8 mouse cellular contexts compared by ENCODE assay signal in genomic region chr19:5648401-5649297, GRCm38 (mm10). TPM values are rescaled to one million over a fixed set of nuclear protein-coding genes. Genes with fewer than 3 reads are reported as not detected.
DNase-seq lines count a peak whose midpoint lies in the region; ATAC-seq and TF ChIP-seq lines count a peak whose summit lies in the region.

No protein-coding gene starts in this region.

- in situ Hi-C loops in ES-E14 (cut with MboI; ENCODE audit: low sequenced_read_pairs in 2 of 2, unreplicated experiment in 2 of 2): no loop called here

- no peaks in the 10 kb centered on the region for H3K9me3 ChIP-seq in ES-E14 (ENCODE audit: control insufficient read depth, insufficient read depth, low read depth, low read length)
- H3K9me3 ChIP-seq in forebrain, embryonic 16.5 days (ENCODE audit: control insufficient read depth, low read length): no peaks in the 10 kb centered on the region
- H3K9me3 ChIP-seq in neural tube, embryonic 14.5 days (ENCODE audit: control insufficient read depth, low read length): no peaks in the 10 kb centered on the region

- H3K4me1 ChIP-seq in ES-E14 (ENCODE audit: control insufficient read depth in 2 of 2, insufficient read depth in 2 of 2, low read length in 2 of 2, poor library complexity in 1 of 2): peaks cover 2 to 19% of the 10 kb centered on the region in 2 experiments; a peak in 2 of 4 replicates
- peaks cover 12% of the 10 kb centered on the region for H3K4me1 ChIP-seq in forebrain, embryonic 16.5 days (replicated peaks; ENCODE audit: control insufficient read depth, insufficient read depth, low read length)
- H3K4me1 ChIP-seq in neural tube, embryonic 14.5 days (ENCODE audit: control insufficient read depth, insufficient read depth, low read length): peaks cover 14% of the 10 kb centered on the region

- peak overlapping the region; percentile 20 to 49; a peak in 3 of 4 replicates for H3K4me3 ChIP-seq in ES-E14 (ENCODE audit: insufficient read depth in 1 of 2, low read depth in 1 of 2, low read length in 2 of 2, poor library complexity in 1 of 2, severe bottlenecking in 1 of 2)
- peak overlapping the region; percentile 36 for H3K4me3 ChIP-seq in forebrain, embryonic 16.5 days (replicated peaks; ENCODE audit: low read length)
- H3K4me3 ChIP-seq in neural tube, embryonic 14.5 days (ENCODE audit: low read depth, low read length): peak overlapping the region; percentile 14; the same call in 1 of the 2 replicates

- intact Hi-C loops in heart, postnatal 25 days (cut with DNase I): loop anchor here (5.0 kb wide), 1 partner anchor 79 kb away; the partner anchor contains the start of genes Ehbp1l1 and Fam89b

- H3K36me3 ChIP-seq in ES-E14 (ENCODE audit: control insufficient read depth, insufficient read depth, low read length, poor library complexity, severe bottlenecking): peaks cover 22% of the 10 kb centered on the region
- peaks cover 19% of the 10 kb centered on the region for H3K36me3 ChIP-seq in forebrain, embryonic 16.5 days (ENCODE audit: control insufficient read depth, insufficient read depth)
- peaks cover 44% of the 10 kb centered on the region for H3K36me3 ChIP-seq in neural tube, embryonic 14.5 days (ENCODE audit: control insufficient read depth, insufficient read depth, low read length)

- peak overlapping the region; percentile 60; the same call in 1 of the 2 replicates for H3K9ac ChIP-seq in ES-E14 (ENCODE audit: insufficient read depth, low read depth, low read length, poor library complexity, severe bottlenecking)
- peak overlapping the region; percentile 51 for H3K9ac ChIP-seq in forebrain, embryonic 16.5 days (replicated peaks; ENCODE audit: low read depth, low read length)
- H3K9ac ChIP-seq in neural tube, embryonic 14.5 days (replicated peaks; ENCODE audit: low read depth, low read length): peak overlapping the region; percentile 18; the same call in 1 of the 2 replicates

- ATAC-seq in forebrain, embryonic 16.5 days: peak; percentile 94
- ATAC-seq in neural tube, embryonic 14.5 days (ENCODE audit: low read depth): peak; percentile 91

- peak; percentile 70 for DNase-seq in ES-E14 (ENCODE audit: low read depth, low spot score)
- DNase-seq in cerebellum, adult 11-12 months: peak; percentile 72
- peak; percentile 79 for DNase-seq in heart, postnatal 25 days (ENCODE audit: low spot score)
- DNase-seq in layer of hippocampus, adult 11-12 months (ENCODE audit: low spot score): peak; percentile 85
- DNase-seq in lung, adult 18-20 months: peak; percentile 87 to 90
- DNase-seq in testis, postnatal 10 days (ENCODE audit: low spot score): peak; percentile 79

- no peaks in the 10 kb centered on the region for H3K27me3 ChIP-seq in forebrain, embryonic 16.5 days (replicated peaks; ENCODE audit: control insufficient read depth, insufficient read depth, low read length)
- no peaks in the 10 kb centered on the region for H3K27me3 ChIP-seq in neural tube, embryonic 14.5 days (ENCODE audit: control insufficient read depth, insufficient read depth, low read length)

- H3K27ac ChIP-seq in ES-E14 (ENCODE audit: insufficient read depth, low read depth, low read length, poor library complexity, severe bottlenecking): peak overlapping the region; percentile 22; the same call in 1 of the 2 replicates
- peak overlapping the region; percentile 74 for H3K27ac ChIP-seq in forebrain, embryonic 16.5 days (ENCODE audit: low read length)
- peak overlapping the region; percentile 73 for H3K27ac ChIP-seq in neural tube, embryonic 14.5 days (ENCODE audit: low read depth, low read length)

- H3K4me2 ChIP-seq in forebrain, embryonic 16.5 days (ENCODE audit: low read length): peak overlapping the region; percentile 73
- peak overlapping the region; percentile 35 for H3K4me2 ChIP-seq in neural tube, embryonic 14.5 days (ENCODE audit: low read depth, low read length)

- WGBS in forebrain, embryonic 16.5 days: 12% methylated on average over 26 of the region's 26 CpGs
- 13% methylated on average over 26 of the region's 26 CpGs for WGBS in neural tube, embryonic 14.5 days

TF ChIP-seq in ES-E14, 5 proteins besides CTCF, POLR2A, EP300 and RAD21:
- no peak for TF ChIP-seq ZC3H11A (IDR thresholded peaks at IDR 0.05; ENCODE audit: borderline replicate concordance, low read depth, low read length)
- TF ChIP-seq CHD2 (IDR thresholded peaks at IDR 0.05; ENCODE audit: low read depth, low read length): no peak
- no peak for TF ChIP-seq MAFK (IDR thresholded peaks at IDR 0.05; ENCODE audit: insufficient read depth, low read depth, low read length)
- TF ChIP-seq HCFC1 (IDR thresholded peaks at IDR 0.05; ENCODE audit: borderline replicate concordance, insufficient read depth, low read length): no peak
- no peak for TF ChIP-seq ZNF384 (IDR thresholded peaks at IDR 0.05; ENCODE audit: low read depth, low read length)

RNA-seq across cellular contexts. Expression of gene Rela, which starts 11.4 kb away (rescaled TPM):
- 9.7 and 12.1 TPM in 2 replicates for total RNA-seq in ES-E14 (2012; rRNA removed)
- polyA plus RNA-seq in forebrain, embryonic 16.5 days (2015; fragmentation: Nextera tagmentation; extraction: Ambion mirVana): 37.0 and 41.6 TPM in 2 replicates
- total RNA-seq in heart, postnatal 25 days (2021): 10 to 100 TPM; 22.7 to 29.9 TPM
- polyA plus RNA-seq in neural tube, embryonic 14.5 days (2014; fragmentation: Nextera tagmentation; extraction: Ambion mirVana): 26.9 and 31.0 TPM in 2 replicates

RNA-seq across cellular contexts. Expression of gene Sipa1, which starts 14.9 kb away (rescaled TPM):
- total RNA-seq in ES-E14 (2012; rRNA removed): 10.5 and 14.5 TPM in 2 replicates
- polyA plus RNA-seq in forebrain, embryonic 16.5 days (2015; fragmentation: Nextera tagmentation; extraction: Ambion mirVana): 14.3 and 15.1 TPM in 2 replicates
- 10 to 100 TPM; 23.3 to 31.3 TPM for total RNA-seq in heart, postnatal 25 days (2021)
- 7.7 and 12.6 TPM in 2 replicates for polyA plus RNA-seq in neural tube, embryonic 14.5 days (2014; fragmentation: Nextera tagmentation; extraction: Ambion mirVana)

RNA-seq across cellular contexts. Expression of gene Kat5, which starts 38.6 kb away (rescaled TPM):
- total RNA-seq in ES-E14 (2012; rRNA removed): 52.2 and 75.6 TPM in 2 replicates
- polyA plus RNA-seq in forebrain, embryonic 16.5 days (2015; fragmentation: Nextera tagmentation; extraction: Ambion mirVana): 76.8 and 78.1 TPM in 2 replicates
- total RNA-seq in heart, postnatal 25 days (2021): 10 to 100 TPM; 24.8 to 26.5 TPM
- polyA plus RNA-seq in neural tube, embryonic 14.5 days (2014; fragmentation: Nextera tagmentation; extraction: Ambion mirVana): 45.6 and 47.3 TPM in 2 replicates

RNA-seq across cellular contexts. Expression of gene Map3k11, which starts 39.9 kb away (rescaled TPM):
- 15.0 and 19.3 TPM in 2 replicates for total RNA-seq in ES-E14 (2012; rRNA removed)
- polyA plus RNA-seq in forebrain, embryonic 16.5 days (2015; fragmentation: Nextera tagmentation; extraction: Ambion mirVana): 10.0 and 10.7 TPM in 2 replicates
- 10 to 100 TPM; 24.0 to 30.4 TPM for total RNA-seq in heart, postnatal 25 days (2021)
- polyA plus RNA-seq in neural tube, embryonic 14.5 days (2014; fragmentation: Nextera tagmentation; extraction: Ambion mirVana): 6.8 and 11.1 TPM in 2 replicates

RNA-seq across cellular contexts. Expression of gene Pcnx3, which starts 40.1 kb away (rescaled TPM):
- 63.9 and 98.9 TPM in 2 replicates for total RNA-seq in ES-E14 (2012; rRNA removed)
- 24.1 and 28.7 TPM in 2 replicates for polyA plus RNA-seq in forebrain, embryonic 16.5 days (2015; fragmentation: Nextera tagmentation; extraction: Ambion mirVana)
- total RNA-seq in heart, postnatal 25 days (2021): 10 to 100 TPM; 17.8 to 18.0 TPM
- 34.4 and 34.5 TPM in 2 replicates for polyA plus RNA-seq in neural tube, embryonic 14.5 days (2014; fragmentation: Nextera tagmentation; extraction: Ambion mirVana)

Comparison
In these comparisons a context has a peak if more than half of its experiments do, and no peak if none do; other contexts are left out.
1. Peak in every context shown above with its lines: DNase-seq, ATAC-seq, H3K4me3 ChIP-seq and H3K27ac ChIP-seq.
2. H3K27ac ChIP-seq: peak in every context shown above with its lines; median percentile 74 in forebrain, embryonic 16.5 days; 73 in neural tube, embryonic 14.5 days; 22 in ES-E14.